Mouse (Mus musculus): ENCODE results near the gene Gm20489. TPM values are rescaled to one million over a fixed set of nuclear protein-coding genes. Genes with fewer than 3 reads are reported as not detected.

The Gm20489 gene
- polyA plus RNA-seq, 1 experiment from 2014 or later: not detected

GRCm38 (mm10) chrX:101266631-101267030 is 2.2 kb downstream of the Gm20489 start:
- WGBS: 90% methylated on average over 6 of the region's 6 CpGs
- ATAC-seq: no peak

GRCm38 (mm10) chrX:101263892-101264291 is 4.9 kb downstream of the Gm20489 start, which contains the start of gene Gm614:
Gm614 (minus strand) TSS chrX:101263992.
- Histone ChIP-seq H3K4me3 (ENCODE audit: low read length) (no peak within 1 kb of the TSS), H3K4me1 (ENCODE audit: control insufficient read depth, insufficient read depth, low read length) (peaks cover 13% of the 10 kb centered on the region), H3K27ac (ENCODE audit: low read length) (no peak within 1 kb of the TSS), H3K36me3 (ENCODE audit: control insufficient read depth, insufficient read depth, low read length) (no peaks in the 10 kb centered on the region), H3K27me3 (replicated peaks; ENCODE audit: control insufficient read depth, insufficient read depth, low read length) (no peaks in the 10 kb centered on the region), H3K9ac (ENCODE audit: low read depth, low read length) (no peak within 1 kb of the TSS), H3K9me3 (ENCODE audit: control insufficient read depth, low read length) (no peaks in the 10 kb centered on the region), H3K4me2 (ENCODE audit: low read depth, low read length) (no peak within 1 kb of the TSS)
- WGBS: 88% methylated on average over 1 of the region's 1 CpGs
- no peak for ATAC-seq

More at GRCm38 (mm10) chrX:101266631-101267030, 2.2 kb downstream of the Gm20489 start:
- no peak overlapping the region for H3K4me3 ChIP-seq (ENCODE audit: low read length)
- H3K4me2 ChIP-seq (ENCODE audit: low read depth, low read length): no peak overlapping the region
- no peaks in the 10 kb centered on the region for H3K9me3 ChIP-seq (ENCODE audit: control insufficient read depth, low read length)
- H3K4me1 ChIP-seq (ENCODE audit: control insufficient read depth, insufficient read depth, low read length): no peaks in the 10 kb centered on the region
- no peak overlapping the region for H3K27ac ChIP-seq (ENCODE audit: low read length)
- H3K27me3 ChIP-seq (replicated peaks; ENCODE audit: control insufficient read depth, insufficient read depth, low read length): no peaks in the 10 kb centered on the region
- no peak overlapping the region for H3K9ac ChIP-seq (ENCODE audit: low read depth, low read length)
- no peaks in the 10 kb centered on the region for H3K36me3 ChIP-seq (ENCODE audit: control insufficient read depth, insufficient read depth, low read length)

- Histone ChIP-seq H3K9ac (ENCODE audit: low read depth, low read length) (no peak overlapping the region), H3K4me2 (ENCODE audit: low read depth, low read length) (0 out of 2 replicates have a peak overlapping the region, but pooled peaks have one; percentile 6), H3K4me1 (ENCODE audit: control insufficient read depth, insufficient read depth, low read length) (peaks cover 13% of the 10 kb centered on the region), H3K4me3 (ENCODE audit: low read length) (no peak overlapping the region), H3K27ac (ENCODE audit: low read length) (peak overlapping the region; percentile 45), H3K36me3 (ENCODE audit: control insufficient read depth, insufficient read depth, low read length) (no peaks in the 10 kb centered on the region), H3K27me3 (replicated peaks; ENCODE audit: control insufficient read depth, insufficient read depth, low read length) (0 out of 2 replicates have a peak, but pooled peaks cover under 1% of the 10 kb centered on the region), H3K9me3 (ENCODE audit: control insufficient read depth, low read length) (no peaks in the 10 kb centered on the region)
- WGBS: 31% methylated on average over 10 of the region's 13 CpGs
- peak; percentile 66 for ATAC-seq
Measured at GRCm38 (mm10) chrX:101260441-101261325, 8.1 kb downstream of the Gm20489 start.

- Histone ChIP-seq H3K36me3 (ENCODE audit: control insufficient read depth, insufficient read depth, low read length) (no peaks in the 10 kb centered on the region), H3K4me2 (ENCODE audit: low read depth, low read length) (no peak overlapping the region), H3K27ac (ENCODE audit: low read length) (no peak overlapping the region), H3K4me3 (ENCODE audit: low read length) (no peak overlapping the region), H3K27me3 (replicated peaks; ENCODE audit: control insufficient read depth, insufficient read depth, low read length) (0 out of 2 replicates have a peak, but pooled peaks cover 3% of the 10 kb centered on the region), H3K9me3 (ENCODE audit: control insufficient read depth, low read length) (no peaks in the 10 kb centered on the region), H3K4me1 (ENCODE audit: control insufficient read depth, insufficient read depth, low read length) (peaks cover 13% of the 10 kb centered on the region), H3K9ac (ENCODE audit: low read depth, low read length) (no peak overlapping the region)
- ATAC-seq: no peak
- 83% methylated on average over 13 of the region's 13 CpGs for WGBS
Measured at GRCm38 (mm10) chrX:101256603-101257002, 12.2 kb downstream of the Gm20489 start.

GRCm38 (mm10) chrX:101254740-101255139 is 14.1 kb downstream of the Gm20489 start:
- H3K9me3 ChIP-seq (ENCODE audit: control insufficient read depth, low read length): no peaks in the 10 kb centered on the region
- H3K4me3 ChIP-seq (ENCODE audit: low read length): peak overlapping the region; percentile 59
- peak; percentile 36 for ATAC-seq
- peak overlapping the region; percentile 73 for H3K9ac ChIP-seq (ENCODE audit: low read depth, low read length)
- H3K4me1 ChIP-seq (ENCODE audit: control insufficient read depth, insufficient read depth, low read length): no peaks in the 10 kb centered on the region
- H3K27ac ChIP-seq (ENCODE audit: low read length): peak overlapping the region; percentile 45
- H3K4me2 ChIP-seq (ENCODE audit: low read depth, low read length): peak overlapping the region; percentile 65
- 7% methylated on average over 26 of the region's 26 CpGs for WGBS
- H3K27me3 ChIP-seq (replicated peaks; ENCODE audit: control insufficient read depth, insufficient read depth, low read length): 0 out of 2 replicates have a peak, but pooled peaks cover 3% of the 10 kb centered on the region
- no peaks in the 10 kb centered on the region for H3K36me3 ChIP-seq (ENCODE audit: control insufficient read depth, insufficient read depth, low read length)

GRCm38 (mm10) chrX:101253952-101254729 is 14.7 kb downstream of the Gm20489 start, which contains the start of gene Foxo4:
Foxo4 (plus strand) TSS chrX:101254528.
- H3K9me3 ChIP-seq (ENCODE audit: control insufficient read depth, low read length): no peaks in the 10 kb centered on the region
- H3K4me1 ChIP-seq (ENCODE audit: control insufficient read depth, insufficient read depth, low read length): no peaks in the 10 kb centered on the region
- 0 out of 2 replicates have a peak, but pooled peaks cover 3% of the 10 kb centered on the region for H3K27me3 ChIP-seq (replicated peaks; ENCODE audit: control insufficient read depth, insufficient read depth, low read length)
- peak within 1 kb of the TSS; percentile 65 for H3K4me2 ChIP-seq (ENCODE audit: low read depth, low read length)
- no peaks in the 10 kb centered on the region for H3K36me3 ChIP-seq (ENCODE audit: control insufficient read depth, insufficient read depth, low read length)
- H3K9ac ChIP-seq (ENCODE audit: low read depth, low read length): peak within 1 kb of the TSS; percentile 73
- peak within 1 kb of the TSS; percentile 59 for H3K4me3 ChIP-seq (ENCODE audit: low read length)
- 20% methylated on average over 46 of the region's 47 CpGs for WGBS
- peak; percentile 95 for ATAC-seq
- peak within 1 kb of the TSS; percentile 45 for H3K27ac ChIP-seq (ENCODE audit: low read length)

GRCm38 (mm10) chrX:101245011-101245410 is 23.8 kb downstream of the Gm20489 start:
- Histone ChIP-seq H3K27ac (ENCODE audit: low read length) (no peak overlapping the region), H3K4me3 (ENCODE audit: low read length) (no peak overlapping the region), H3K4me2 (ENCODE audit: low read depth, low read length) (no peak overlapping the region), H3K4me1 (ENCODE audit: control insufficient read depth, insufficient read depth, low read length) (no peaks in the 10 kb centered on the region), H3K36me3 (ENCODE audit: control insufficient read depth, insufficient read depth, low read length) (no peaks in the 10 kb centered on the region), H3K9ac (ENCODE audit: low read depth, low read length) (no peak overlapping the region), H3K9me3 (ENCODE audit: control insufficient read depth, low read length) (no peaks in the 10 kb centered on the region), H3K27me3 (replicated peaks; ENCODE audit: control insufficient read depth, insufficient read depth, low read length) (no peaks in the 10 kb centered on the region)
- no peak for ATAC-seq
- 36% methylated on average over 1 of the region's 1 CpGs for WGBS

- ATAC-seq: no peak
Measured at GRCm38 (mm10) chrX:101222796-101223162, 46.0 kb downstream of the Gm20489 start.

More at GRCm38 (mm10) chrX:101222796-101223162, 46.0 kb downstream of the Gm20489 start:
- Histone ChIP-seq H3K27ac (ENCODE audit: low read length) (peak overlapping the region; percentile 57), H3K27me3 (replicated peaks; ENCODE audit: control insufficient read depth, insufficient read depth, low read length) (no peaks in the 10 kb centered on the region), H3K4me3 (ENCODE audit: low read length) (peak overlapping the region; percentile 57), H3K4me2 (ENCODE audit: low read depth, low read length) (peak overlapping the region; percentile 51), H3K36me3 (ENCODE audit: control insufficient read depth, insufficient read depth, low read length) (no peaks in the 10 kb centered on the region), H3K9me3 (ENCODE audit: control insufficient read depth, low read length) (no peaks in the 10 kb centered on the region), H3K9ac (ENCODE audit: low read depth, low read length) (peak overlapping the region; percentile 54; the same call in 1 of the 2 replicates), H3K4me1 (ENCODE audit: control insufficient read depth, insufficient read depth, low read length) (no peaks in the 10 kb centered on the region)
- WGBS: 26% methylated on average over 7 of the region's 7 CpGs
